Mouse (Mus musculus) forebrain, embryonic 14.5 days (tissue): ENCODE data around the gene Klk1b27. TPM values are rescaled to one million over a fixed set of nuclear protein-coding genes. Genes with fewer than 3 reads are reported as not detected.

Source experiments
- polyA plus RNA-seq: library from polyadenylated mRNA; unstranded; fragments of >200 nt; fragmentation: Nextera tagmentation; extraction: Ambion mirVana; gene quantifications from 2 replicates; pipeline ENCODE4 v1.2.1, GENCODE M21; 2014

Klk1b27 gene
- polyA plus RNA-seq, 1 experiment from 2014 or later, result not detected

Other genes with a start within 250 kb of the Klk1b27 start
- gene Klk7, start 241.0 kb upstream of the Klk1b27 start, polyA plus RNA-seq, result not detected in 2 replicates
- not detected in 2 replicates for gene Klk6, start 227.8 kb upstream of the Klk1b27 start, polyA plus RNA-seq
- not detected in 2 replicates for gene Klk5, start 210.3 kb upstream of the Klk1b27 start, polyA plus RNA-seq
- 0.69 and 0.86 TPM in 2 replicates for gene Klk4, start 171.1 kb upstream of the Klk1b27 start, polyA plus RNA-seq
- gene Klk15, start 118.5 kb upstream of the Klk1b27 start, polyA plus RNA-seq, result not detected in 2 replicates
- gene Klk1b8, start 101.6 kb upstream of the Klk1b27 start, polyA plus RNA-seq, result not detected in 2 replicates
- not detected in 2 replicates for gene Klk1b1, start 85.5 kb upstream of the Klk1b27 start, polyA plus RNA-seq
- gene Klk1b9, start 76.2 kb upstream of the Klk1b27 start, polyA plus RNA-seq, result not detected in 2 replicates
- gene Klk1b11, start 56.4 kb upstream of the Klk1b27 start, polyA plus RNA-seq, result not detected in 2 replicates
- not detected in 2 replicates for gene Klk1b26, start 40.1 kb upstream of the Klk1b27 start, polyA plus RNA-seq
- gene Klk1b21, start 50.0 kb downstream of the Klk1b27 start, polyA plus RNA-seq, result not detected in 2 replicates
- not detected in 2 replicates for gene Klk1b22, start 60.4 kb downstream of the Klk1b27 start, polyA plus RNA-seq
- not detected in 2 replicates for gene Klk1b16, start 84.5 kb downstream of the Klk1b27 start, polyA plus RNA-seq
- gene Klk1b24, start 135.9 kb downstream of the Klk1b27 start, polyA plus RNA-seq, result not detected in 2 replicates
- gene Klk1b3, start 145.9 kb downstream of the Klk1b27 start, polyA plus RNA-seq, result not detected in 2 replicates
- not detected in 2 replicates for gene Klk1b4, start 155.1 kb downstream of the Klk1b27 start, polyA plus RNA-seq
- not detected in 2 replicates for gene Klk1b5, start 163.7 kb downstream of the Klk1b27 start, polyA plus RNA-seq
- gene Klk1, start 173.1 kb downstream of the Klk1b27 start, polyA plus RNA-seq, result not detected in 2 replicates
- gene Gm36864, start 183.9 kb downstream of the Klk1b27 start, polyA plus RNA-seq, result not detected in 2 replicates
- gene 1700028J19Rik, start 194.4 kb downstream of the Klk1b27 start, polyA plus RNA-seq, result 1.9 and 2.4 TPM in 2 replicates
- 162 and 186 TPM in 2 replicates for gene 2410002F23Rik, start 194.4 kb downstream of the Klk1b27 start, polyA plus RNA-seq
- not detected in 2 replicates for gene Acp4, start 205.1 kb downstream of the Klk1b27 start, polyA plus RNA-seq
- not detected in 2 replicates for gene Gm15517, start 209.2 kb downstream of the Klk1b27 start, polyA plus RNA-seq